Mouse (Mus musculus): ENCODE results near the gene Mesp2.

Gene Mesp2

DNA sequence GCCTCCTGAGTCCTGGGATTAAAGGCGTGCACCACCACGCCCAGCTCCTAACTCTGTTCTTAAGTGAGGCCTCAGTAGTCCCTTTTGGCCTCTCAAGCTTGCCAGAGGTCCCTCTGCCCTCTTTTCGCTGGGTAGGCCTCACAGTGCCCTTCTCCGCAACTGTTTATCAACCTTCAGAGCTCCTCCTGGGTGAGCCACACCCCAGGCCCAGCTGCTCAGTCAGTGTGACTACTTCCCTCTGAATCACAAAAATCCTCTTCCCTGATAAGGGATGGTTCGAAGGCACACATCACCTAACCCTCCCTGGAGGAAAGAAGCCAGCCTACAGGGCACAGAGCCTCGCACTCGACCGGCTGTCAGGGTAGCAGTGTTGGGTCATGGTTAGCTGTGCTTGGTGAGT, 51.3 kb downstream of the Mesp2 start:
- no peak for DNase-seq (ENCODE audit: low spot score)

All from T-cell, adult 2 months (primary cell).